Comparison of ENCODE assay signal across 12 mouse cellular contexts in the genomic region with DNA sequence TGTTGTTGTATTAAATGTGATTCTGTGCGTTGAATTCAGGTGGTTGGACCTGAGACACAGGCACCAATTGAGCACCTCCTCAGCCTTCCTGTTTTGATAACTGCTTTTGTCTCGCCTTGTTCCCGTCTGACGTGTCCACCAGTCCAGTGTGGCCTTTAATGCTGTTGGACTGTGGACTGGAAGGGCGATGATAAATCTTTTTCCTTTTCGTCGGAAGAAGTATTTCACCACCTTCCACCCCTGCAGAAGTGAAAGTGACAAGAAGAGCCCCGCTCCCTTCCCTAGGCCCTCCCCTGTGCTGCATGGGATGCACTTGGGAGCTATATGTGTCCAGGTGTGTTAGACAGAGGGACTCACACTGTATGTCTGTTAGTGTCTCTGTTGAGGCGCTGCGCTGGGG. TPM values are rescaled to one million over a fixed set of nuclear protein-coding genes. Genes with fewer than 3 reads are reported as not detected.
A peak's percentile ranks its signal among the peaks of the same experiment; 100 is the strongest.
DNase-seq lines count a peak whose midpoint lies in the region; ATAC-seq and TF ChIP-seq lines count a peak whose summit lies in the region.
"Had no signal": no experiment of that assay in that cellular context is flagged by ENCODE, and none has a peak within 500 bp of the region (broad histone marks: within the 10 kb centered on the region; RNA-seq: fewer than 3 reads in every experiment).

No protein-coding gene starts in this region.

- H3K9ac ChIP-seq in hindbrain, embryonic 13.5 days = no peak overlapping the region
- no peak overlapping the region for H3K9ac ChIP-seq in hindbrain, embryonic 11.5 days (ENCODE audit: low read depth, low read length)
- H3K9ac ChIP-seq in forebrain, embryonic 16.5 days (replicated peaks; ENCODE audit: low read depth, low read length) = no peak overlapping the region
- H3K9ac ChIP-seq in hindbrain, embryonic 14.5 days = no peak overlapping the region
- H3K9ac ChIP-seq in midbrain, postnatal 0 days (replicated peaks; ENCODE audit: low read length, poor library complexity, severe bottlenecking) = no peak overlapping the region
- H3K9ac ChIP-seq: embryonic facial prominence, embryonic 15.5 days; liver, embryonic 13.5 days had no signal

- no peak; the same call in 1 of the 2 replicates for ATAC-seq in hindbrain, embryonic 13.5 days (ENCODE audit: low FRiP score)
- no peak for ATAC-seq in hindbrain, embryonic 11.5 days (ENCODE audit: low FRiP score)
- peak; percentile 25; the same call in 1 of the 2 replicates for ATAC-seq in forebrain, embryonic 16.5 days
- ATAC-seq in hindbrain, embryonic 14.5 days (ENCODE audit: low FRiP score) = no peak
- ATAC-seq in midbrain, postnatal 0 days (ENCODE audit: low FRiP score) = no peak; the same call in 1 of the 2 replicates
- ATAC-seq in inflammation-experienced regulatory T-cells, adult 6 months = no peak
- ATAC-seq in erythroid progenitor cell, adult 5-6 weeks (replicated peaks; ENCODE audit: low FRiP score, poor library complexity, severe bottlenecking) = no peak
- ATAC-seq: activated CD4-positive, CD25-positive, alpha-beta regulatory T cell, adult 4 months had no signal

- WGBS in hindbrain, embryonic 13.5 days = 90% methylated on average over 10 of the region's 10 CpGs
- 91% methylated on average over 10 of the region's 10 CpGs for WGBS in hindbrain, embryonic 11.5 days
- 84% methylated on average over 10 of the region's 10 CpGs for WGBS in forebrain, embryonic 16.5 days
- WGBS in hindbrain, embryonic 14.5 days = 86% methylated on average over 10 of the region's 10 CpGs
- 77% methylated on average over 10 of the region's 10 CpGs for WGBS in midbrain, postnatal 0 days

- DNase-seq in hindbrain, embryonic 11.5 days (ENCODE audit: low spot score) = no peak
- no peak for DNase-seq in hindbrain, embryonic 14.5 days (ENCODE audit: low spot score)
- no peak for DNase-seq in midbrain, postnatal 0 days (ENCODE audit: low spot score)
- no peak for DNase-seq in cerebellum, postnatal 14 days
- DNase-seq: liver, embryonic 13.5 days; spleen, adult 18-20 months had no signal

- H3K4me2 ChIP-seq in hindbrain, embryonic 13.5 days = no peak overlapping the region
- no peak overlapping the region for H3K4me2 ChIP-seq in hindbrain, embryonic 11.5 days (replicated peaks; ENCODE audit: low read depth, low read length)
- H3K4me2 ChIP-seq in forebrain, embryonic 16.5 days (ENCODE audit: low read length) = no peak overlapping the region
- H3K4me2 ChIP-seq in hindbrain, embryonic 14.5 days (replicated peaks) = no peak overlapping the region
- no peak overlapping the region for H3K4me2 ChIP-seq in midbrain, postnatal 0 days (ENCODE audit: low read depth, low read length, poor library complexity, severe bottlenecking)
- H3K4me2 ChIP-seq: embryonic facial prominence, embryonic 15.5 days; liver, embryonic 13.5 days had no signal

- H3K4me3 ChIP-seq in hindbrain, embryonic 13.5 days = no peak overlapping the region
- no peak overlapping the region for H3K4me3 ChIP-seq in hindbrain, embryonic 11.5 days (ENCODE audit: low read depth, low read length)
- no peak overlapping the region for H3K4me3 ChIP-seq in forebrain, embryonic 16.5 days (replicated peaks; ENCODE audit: low read length)
- H3K4me3 ChIP-seq in hindbrain, embryonic 14.5 days (replicated peaks; ENCODE audit: low read length) = no peak overlapping the region
- H3K4me3 ChIP-seq in midbrain, postnatal 0 days (ENCODE audit: low read depth, low read length) = no peak overlapping the region
- H3K4me3 ChIP-seq: embryonic facial prominence, embryonic 15.5 days; liver, embryonic 13.5 days had no signal

- H3K4me1 ChIP-seq in hindbrain, embryonic 13.5 days (replicated peaks) = peaks cover 34% of the 10 kb centered on the region
- H3K4me1 ChIP-seq in hindbrain, embryonic 11.5 days (replicated peaks; ENCODE audit: control insufficient read depth, insufficient read depth, low read length) = no peaks in the 10 kb centered on the region
- H3K4me1 ChIP-seq in forebrain, embryonic 16.5 days (replicated peaks; ENCODE audit: control insufficient read depth, insufficient read depth, low read length) = peaks cover 16% of the 10 kb centered on the region
- peaks cover 9% of the 10 kb centered on the region; the same call in 1 of the 2 replicates for H3K4me1 ChIP-seq in hindbrain, embryonic 14.5 days (replicated peaks; ENCODE audit: control insufficient read depth, insufficient read depth, low read length)
- H3K4me1 ChIP-seq in midbrain, postnatal 0 days (ENCODE audit: insufficient read depth, low read length) = no peaks in the 10 kb centered on the region

- H3K27me3 ChIP-seq in hindbrain, embryonic 13.5 days = no peaks in the 10 kb centered on the region
- H3K27me3 ChIP-seq in hindbrain, embryonic 11.5 days (ENCODE audit: control insufficient read depth, insufficient read depth, low read length) = no peaks in the 10 kb centered on the region
- no peaks in the 10 kb centered on the region for H3K27me3 ChIP-seq in forebrain, embryonic 16.5 days (replicated peaks; ENCODE audit: control insufficient read depth, insufficient read depth, low read length)
- no peaks in the 10 kb centered on the region for H3K27me3 ChIP-seq in hindbrain, embryonic 14.5 days (ENCODE audit: control insufficient read depth, insufficient read depth, low read length)
- no peaks in the 10 kb centered on the region for H3K27me3 ChIP-seq in midbrain, postnatal 0 days (ENCODE audit: insufficient read depth, low read length)
- H3K27me3 ChIP-seq: embryonic facial prominence, embryonic 15.5 days; liver, embryonic 13.5 days had no signal

- peak overlapping the region; percentile 83 for H3K27ac ChIP-seq in hindbrain, embryonic 13.5 days
- no peak overlapping the region for H3K27ac ChIP-seq in hindbrain, embryonic 11.5 days (ENCODE audit: low read depth, low read length)
- no peak overlapping the region for H3K27ac ChIP-seq in forebrain, embryonic 16.5 days (ENCODE audit: low read length)
- H3K27ac ChIP-seq in hindbrain, embryonic 14.5 days = peak overlapping the region; percentile 72
- H3K27ac ChIP-seq in midbrain, postnatal 0 days (ENCODE audit: low read depth, low read length) = peak overlapping the region; percentile 62; the same call in 1 of the 2 replicates
- H3K27ac ChIP-seq: liver, embryonic 13.5 days had no signal

- peaks cover 29% of the 10 kb centered on the region for H3K36me3 ChIP-seq in hindbrain, embryonic 13.5 days
- no peaks in the 10 kb centered on the region for H3K36me3 ChIP-seq in hindbrain, embryonic 11.5 days (ENCODE audit: control insufficient read depth, insufficient read depth, low read length)
- H3K36me3 ChIP-seq in forebrain, embryonic 16.5 days (ENCODE audit: control insufficient read depth, insufficient read depth) = peaks cover 3% of the 10 kb centered on the region; the same call in 1 of the 2 replicates
- H3K36me3 ChIP-seq in hindbrain, embryonic 14.5 days (replicated peaks; ENCODE audit: control insufficient read depth, insufficient read depth) = peaks cover 28% of the 10 kb centered on the region
- H3K36me3 ChIP-seq in midbrain, postnatal 0 days (ENCODE audit: insufficient read depth, low read length) = peaks cover 23% of the 10 kb centered on the region
- H3K36me3 ChIP-seq: liver, embryonic 13.5 days had no signal

- TF ChIP-seq CTCF in midbrain, postnatal 0 days (IDR thresholded peaks at IDR 0.05) = no peak

- no peaks in the 10 kb centered on the region for H3K9me3 ChIP-seq in hindbrain, embryonic 13.5 days
- no peaks in the 10 kb centered on the region for H3K9me3 ChIP-seq in hindbrain, embryonic 11.5 days (ENCODE audit: control insufficient read depth, low read length)
- no peaks in the 10 kb centered on the region for H3K9me3 ChIP-seq in forebrain, embryonic 16.5 days (ENCODE audit: control insufficient read depth, low read length)
- no peaks in the 10 kb centered on the region for H3K9me3 ChIP-seq in hindbrain, embryonic 14.5 days (ENCODE audit: control insufficient read depth, low read length)
- no peaks in the 10 kb centered on the region for H3K9me3 ChIP-seq in midbrain, postnatal 0 days (ENCODE audit: low read length)
- H3K9me3 ChIP-seq: embryonic facial prominence, embryonic 15.5 days; liver, embryonic 13.5 days had no signal

RNA-seq across cellular contexts. Expression of a gene that starts 8.1 kb away (rescaled TPM):
- 39.9 and 47.7 TPM in 2 replicates for polyA plus RNA-seq in hindbrain, embryonic 13.5 days (2015; fragmentation: Nextera tagmentation; extraction: Ambion mirVana)
- polyA plus RNA-seq in hindbrain, embryonic 11.5 days (2014; fragmentation: Nextera tagmentation; extraction: Ambion mirVana) = 35.4 and 37.1 TPM in 2 replicates
- polyA plus RNA-seq in forebrain, embryonic 16.5 days (2015; fragmentation: Nextera tagmentation; extraction: Ambion mirVana) = 39.1 and 44.7 TPM in 2 replicates
- polyA plus RNA-seq in hindbrain, embryonic 14.5 days (2014; fragmentation: Nextera tagmentation; extraction: Ambion mirVana) = 56.7 and 67.1 TPM in 2 replicates
- total RNA-seq in midbrain, postnatal 0 days (2014; rRNA removed) = 64.6 and 69.4 TPM in 2 replicates
- polyA plus RNA-seq in midbrain, postnatal 0 days (2015; fragmentation: Nextera tagmentation; extraction: Ambion mirVana) = 29.2 and 30.0 TPM in 2 replicates
- polyA plus RNA-seq in inflammation-experienced regulatory T-cells, adult 6 months (2017; shearing (Covaris generic)) = under 1 TPM; 0.21 to 0.43 (median 0.25) TPM
- not detected in 2 replicates for total RNA-seq in erythroid progenitor cell, adult 5-6 weeks (2015; ENCODE audit: low replicate concordance)
- total RNA-seq in erythroid progenitor cell, adult 5-6 weeks (2017; ENCODE audit: low replicate concordance) = 0.64 TPM in 1 of 2 replicates, not detected in the other

RNA-seq across cellular contexts. Expression of a gene that starts 54.7 kb away (rescaled TPM):
- 168 and 172 TPM in 2 replicates for polyA plus RNA-seq in hindbrain, embryonic 13.5 days (2015; fragmentation: Nextera tagmentation; extraction: Ambion mirVana)
- polyA plus RNA-seq in hindbrain, embryonic 11.5 days (2014; fragmentation: Nextera tagmentation; extraction: Ambion mirVana) = 209 and 215 TPM in 2 replicates
- polyA plus RNA-seq in forebrain, embryonic 16.5 days (2015; fragmentation: Nextera tagmentation; extraction: Ambion mirVana) = 169 and 193 TPM in 2 replicates
- 172 and 197 TPM in 2 replicates for polyA plus RNA-seq in hindbrain, embryonic 14.5 days (2014; fragmentation: Nextera tagmentation; extraction: Ambion mirVana)
- 66.9 and 82.0 TPM in 2 replicates for total RNA-seq in midbrain, postnatal 0 days (2014; rRNA removed)
- polyA plus RNA-seq in midbrain, postnatal 0 days (2015; fragmentation: Nextera tagmentation; extraction: Ambion mirVana) = 145 and 152 TPM in 2 replicates
- 100 to 1,000 TPM; 155 to 203 (median 157) TPM for polyA plus RNA-seq in inflammation-experienced regulatory T-cells, adult 6 months (2017; shearing (Covaris generic))
- total RNA-seq in erythroid progenitor cell, adult 5-6 weeks (2015; ENCODE audit: low replicate concordance) = 41.1 and 62.0 TPM in 2 replicates
- 37.1 and 44.1 TPM in 2 replicates for total RNA-seq in erythroid progenitor cell, adult 5-6 weeks (2017; ENCODE audit: low replicate concordance)

Comparison
In these comparisons a context has a peak if more than half of its experiments do, and no peak if none do; other contexts are left out.
1. H3K27ac ChIP-seq: peak in hindbrain, embryonic 13.5 days (single experiment), hindbrain, embryonic 14.5 days (single experiment) and midbrain, postnatal 0 days (single experiment); none in hindbrain, embryonic 11.5 days (single experiment) and forebrain, embryonic 16.5 days (single experiment).
2. RNA of a gene that starts 8.1 kb away (polyA plus RNA-seq): 56.7 to 67.1 TPM in hindbrain, embryonic 14.5 days, 39.9 to 47.7 TPM in hindbrain, embryonic 13.5 days, 39.1 to 44.7 TPM in forebrain, embryonic 16.5 days, 35.4 to 37.1 TPM in hindbrain, embryonic 11.5 days and 29.2 to 30.0 TPM in midbrain, postnatal 0 days; 0.21 to 0.43 TPM in inflammation-experienced regulatory T-cells, adult 6 months; every median in the first group is over 10 times any median in the second.